Mouse (Mus musculus) heart, postnatal 4 days (tissue): ENCODE results near the gene Junb. TPM values are rescaled to one million over a fixed set of nuclear protein-coding genes. Genes with fewer than 3 reads are reported as not detected.

Experiments
- DNase-seq: peaks from one replicate; pipeline ENCODE4 v3.0.0; 2021
- microRNA-seq, 2 experiments: library from miRNA; unstranded; fragments of <30 nt; microRNA quantifications; one replicate each; pipeline ENCODE4 v1.2.0; 2021 to 2022
- total RNA-seq, 2 experiments: library from RNA; stranded (reverse); gene quantifications; 2 replicates each; pipeline ENCODE4 v1.2.3; 2021

The Junb gene
- total RNA-seq, 2 experiments from 2014 or later, result 12.3 to 12.4 TPM

DNA sequence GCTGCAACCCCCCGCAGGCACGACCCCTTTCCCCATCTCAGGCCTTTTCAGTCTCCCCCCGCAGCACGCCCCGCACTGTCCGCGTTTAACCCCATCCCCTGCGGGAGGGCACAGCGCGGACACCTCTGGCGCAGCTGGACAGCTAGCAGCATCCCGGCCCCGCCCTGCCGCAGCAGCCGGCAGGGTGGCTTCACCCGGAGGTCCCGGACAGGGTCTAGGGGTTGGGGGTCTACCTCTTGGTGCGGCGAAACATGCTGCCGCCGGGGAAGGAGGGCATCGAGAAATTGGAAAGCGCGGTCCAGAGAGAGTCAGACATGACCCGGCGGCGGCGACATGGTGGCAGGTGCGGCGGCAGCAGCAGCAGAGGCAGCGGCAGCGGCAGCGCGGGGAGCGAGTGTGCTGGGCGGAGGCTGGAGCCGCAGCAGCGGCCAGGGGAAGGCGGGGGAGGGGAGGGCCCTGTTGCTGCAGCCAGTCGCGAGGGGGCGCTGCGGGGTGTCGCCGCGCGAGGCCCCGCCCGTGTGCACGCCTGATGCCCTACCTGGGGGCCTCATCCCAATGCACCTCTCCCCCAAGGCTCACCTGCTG, 41.5 kb downstream of the Junb start, which contains the start of gene Mast1:
TSS of gene Mast1 (minus strand) at position 398 of the 585 bp plus-strand sequence.
- peak; percentile 71 for DNase-seq

DNA sequence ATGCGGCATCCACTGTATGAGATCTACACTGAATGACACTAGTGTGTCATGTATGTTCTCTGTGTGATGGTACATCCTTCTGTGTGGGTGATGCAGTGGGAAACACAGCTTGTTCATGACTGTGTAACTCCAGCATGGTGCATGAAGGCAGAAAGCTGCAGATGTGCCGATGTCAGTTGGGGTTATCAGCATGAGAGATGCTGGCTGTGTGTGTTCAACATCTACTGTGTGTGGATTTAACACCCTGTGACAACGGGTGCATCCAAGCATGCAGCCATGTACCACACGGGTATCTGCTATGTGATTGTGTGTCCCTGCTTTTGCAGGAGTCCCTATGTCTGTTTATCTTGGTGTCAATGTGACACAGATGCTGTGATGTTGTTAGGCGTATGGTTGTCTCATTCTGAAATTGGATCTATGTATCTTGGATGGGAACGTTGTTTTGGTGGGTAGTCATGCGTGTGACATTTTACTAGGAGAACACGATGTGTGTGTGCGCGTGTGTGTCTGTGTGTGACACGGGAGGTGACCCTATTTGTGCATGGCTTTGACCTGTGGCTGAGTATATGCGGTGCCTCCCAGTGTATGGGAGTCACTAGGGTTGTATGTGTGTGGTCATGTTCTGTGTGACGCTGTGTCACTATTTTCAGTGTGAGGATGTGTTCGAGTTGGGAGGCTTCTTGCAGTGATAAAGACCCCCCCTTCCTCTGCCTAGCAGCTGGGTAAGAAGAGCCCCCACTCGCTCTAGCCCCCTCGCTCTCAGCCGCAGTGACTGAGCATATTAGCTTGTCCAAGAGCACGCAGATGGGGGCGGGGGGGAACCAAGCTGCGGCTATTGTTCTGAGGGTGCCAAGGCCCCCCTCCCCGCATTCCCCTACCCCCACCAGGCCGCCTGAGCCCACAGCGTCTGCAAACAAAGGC, 42.2 kb downstream of the Junb start:
- DNase-seq, result no peak

GRCm38 (mm10) chr8:84935489-84935888, 43.0 kb downstream of the Junb start:
- DNase-seq, result no peak

- DNase-seq, result no peak
Observed at GRCm38 (mm10) chr8:84934860-84935259, 43.7 kb downstream of the Junb start.

DNA sequence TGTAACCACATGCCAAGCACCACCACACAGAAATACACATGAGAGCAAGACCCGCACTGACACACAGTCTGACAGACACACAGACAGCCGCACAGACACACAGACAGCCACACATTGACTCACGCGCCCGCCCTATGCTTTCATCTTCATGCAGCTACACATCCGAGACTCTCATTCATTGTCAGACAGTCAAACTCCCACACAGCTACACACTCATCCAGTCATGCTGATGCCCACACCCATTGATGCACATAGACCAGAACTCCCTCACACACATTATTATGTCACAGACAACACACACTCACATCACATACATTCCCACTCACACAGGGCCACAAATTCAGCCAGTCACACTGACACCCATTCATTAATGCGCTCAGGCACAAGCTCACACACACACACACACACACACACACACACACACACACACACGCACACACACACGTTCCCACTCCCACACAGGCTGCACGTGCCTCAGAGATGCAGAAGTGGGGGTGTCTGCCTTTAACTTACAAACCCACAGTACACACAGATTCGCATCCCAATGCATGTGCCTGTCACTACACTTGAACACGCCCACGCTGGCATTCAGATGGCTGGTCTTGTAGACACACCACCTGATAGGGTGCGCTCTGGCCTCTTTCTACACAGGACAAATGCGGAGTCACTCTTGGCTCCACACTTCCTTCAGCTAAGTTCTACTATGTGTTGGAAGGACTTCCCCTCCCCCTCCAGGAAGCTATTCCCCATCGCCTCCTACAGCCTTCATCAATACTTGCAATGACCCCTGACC, 44.6 kb downstream of the Junb start:
- DNase-seq, result no peak

GRCm38 (mm10) chr8:84930582-84930981, 47.9 kb downstream of the Junb start:
- DNase-seq, result no peak

DNA sequence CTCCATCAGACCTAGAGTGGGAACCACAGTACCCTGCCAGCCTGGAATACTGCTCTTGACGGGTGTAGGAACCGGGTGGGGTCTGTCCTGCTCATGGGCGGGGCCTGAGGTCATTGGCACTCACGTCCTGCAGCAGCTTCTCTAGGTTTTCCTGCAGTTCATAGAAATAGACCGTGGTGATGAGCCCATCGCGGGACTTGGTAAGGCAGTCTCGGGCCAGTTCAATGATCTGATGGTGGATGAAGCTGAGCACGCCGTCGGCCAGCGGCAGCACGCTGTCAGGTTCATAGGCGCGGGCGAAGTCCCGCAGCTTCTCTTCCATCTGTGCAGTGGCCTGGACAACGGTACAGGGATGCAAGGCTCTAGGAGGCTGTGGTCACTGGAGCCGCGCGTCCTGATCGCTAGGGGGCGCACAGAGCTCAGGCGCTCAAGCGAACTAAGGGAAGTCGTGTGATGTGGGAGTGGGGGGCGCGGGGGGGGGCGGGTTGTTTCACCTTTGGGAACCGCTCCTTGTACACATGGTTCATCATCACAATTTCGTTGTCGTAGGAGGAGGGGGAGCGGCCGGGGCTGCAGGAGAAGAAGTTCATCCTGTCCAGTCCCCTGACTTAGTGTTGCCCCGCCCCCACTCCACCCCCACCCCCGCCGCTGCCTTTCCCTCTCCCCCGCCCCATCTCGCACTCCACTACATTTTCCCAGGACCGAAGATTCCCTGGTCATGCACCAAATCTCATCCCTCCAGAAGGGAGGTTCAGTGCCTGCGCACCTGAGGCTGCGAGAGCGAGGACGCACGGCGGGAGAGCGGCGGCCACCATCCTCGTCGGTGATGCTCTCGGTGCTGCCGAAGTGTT, 49.8 kb downstream of the Junb start:
- DNase-seq, result peak; percentile 78

GRCm38 (mm10) chr8:84927513-84927912, 51.0 kb downstream of the Junb start:
- DNase-seq, result no peak

GRCm38 (mm10) chr8:84925557-84925956, 53.0 kb downstream of the Junb start:
- no peak for DNase-seq

Small RNA genes within 50 kb of the gene (microRNA-seq; reads per million reads assigned to microRNA genes)
- 0 reads per million in 2 experiments for gene Gm24197

Other genes starting within 250 kb of the Junb start
- 100 to 1,000 TPM; 189 to 211 TPM for gene Nfix, start 178.4 kb downstream of the Junb start, total RNA-seq
- gene Dand5, start 155.9 kb downstream of the Junb start, total RNA-seq, result 1 to 10 TPM; 3.4 to 3.6 TPM
- gene Gadd45gip1, start 147.2 kb downstream of the Junb start, total RNA-seq, result 10 to 100 TPM; 24.2 to 26.2 TPM
- gene Rad23a, start 138.1 kb downstream of the Junb start, total RNA-seq, result 10 to 100 TPM; 90.9 to 91.8 TPM
- gene Calr, start 131.8 kb downstream of the Junb start, total RNA-seq, result 100 to 1,000 TPM; 320 to 358 TPM
- gene Farsa, start 121.7 kb downstream of the Junb start, total RNA-seq, result 10 to 100 TPM; 36.3 to 37.0 TPM
- gene Syce2, start 106.6 kb downstream of the Junb start, total RNA-seq, result 10 to 100 TPM; 10.5 to 12.7 TPM
- 10 to 100 TPM; 29.7 to 33.0 TPM for gene Gcdh, start 84.8 kb downstream of the Junb start, total RNA-seq
- under 1 TPM in 1 of 2 experiments, not detected in 1; 0.23 TPM for gene Klf1, start 76.8 kb downstream of the Junb start, total RNA-seq
- gene Dnase2a, start 70.2 kb downstream of the Junb start, total RNA-seq, result 1 to 10 TPM; 6.0 to 7.1 TPM
- under 1 TPM; 0.09 to 0.24 TPM for gene Mast1, start 41.4 kb downstream of the Junb start, total RNA-seq
- gene Rtbdn, start 31.7 kb downstream of the Junb start, total RNA-seq, result not detected
- 1 to 10 TPM in 1 of 2 experiments, not detected in 1; 1.5 TPM for gene Gm49661, start 9.3 kb downstream of the Junb start, total RNA-seq
- gene Prdx2, start 9.1 kb downstream of the Junb start, total RNA-seq, result 100 to 1,000 TPM; 678 to 716 TPM
- 10 to 100 TPM; 61.8 to 69.1 TPM for gene Rnaseh2a, start 9.0 kb downstream of the Junb start, total RNA-seq
- 1 to 10 TPM; 2.2 to 2.6 TPM for gene Hook2, start 11.9 kb upstream of the Junb start, total RNA-seq
- gene Best2, start 35.8 kb upstream of the Junb start, total RNA-seq, result not detected
- gene Asna1, start 46.6 kb upstream of the Junb start, total RNA-seq, result 10 to 100 TPM; 82.3 to 85.2 TPM
- 100 to 1,000 TPM; 132 to 133 TPM for gene Trir, start 48.1 kb upstream of the Junb start, total RNA-seq
- 10 to 100 TPM; 36.4 to 41.0 TPM for gene Tnpo2, start 58.2 kb upstream of the Junb start, total RNA-seq
- gene Fbxw9, start 81.3 kb upstream of the Junb start, total RNA-seq, result 10 to 100 TPM; 14.1 to 15.1 TPM
- not detected for gene Gm5741, start 89.3 kb upstream of the Junb start, total RNA-seq
- gene Dhps, start 93.0 kb upstream of the Junb start, total RNA-seq, result 10 to 100 TPM; 40.0 to 40.5 TPM
- gene Wdr83os, start 102.0 kb upstream of the Junb start, total RNA-seq, result 10 to 100 TPM; 52.4 to 61.0 TPM
- gene Wdr83, start 102.6 kb upstream of the Junb start, total RNA-seq, result 10 to 100 TPM; 22.7 to 28.9 TPM
- gene Man2b1, start 104.6 kb upstream of the Junb start, total RNA-seq, result 10 to 100 TPM; 26.5 to 29.9 TPM
- gene Zfp791, start 144.4 kb upstream of the Junb start, total RNA-seq, result 1 to 10 TPM; 1.5 to 2.0 TPM
- not detected for gene Cks1brt, start 173.2 kb upstream of the Junb start, total RNA-seq
- not detected for gene Olfr371, start 247.3 kb upstream of the Junb start, total RNA-seq